Mouse (Mus musculus) lung, postnatal 36 days (tissue): ENCODE measurements around the gene Osbpl3.
A peak's percentile ranks its signal among the peaks of the same experiment; 100 is the strongest.

Experiments
- DNase-seq: peaks from one replicate; pipeline ENCODE4 v3.0.0; 2022; ENCODE audit warnings: mixed read lengths

Gene Osbpl3

GRCm38 (mm10) chr6:50455829-50456469 is at the start of gene Osbpl3:
Gene Osbpl3 (minus strand): TSS chr6:50456201.
- peak; percentile 90 for DNase-seq

GRCm38 (mm10) chr6:50505531-50505930 is 49.5 kb upstream of the Osbpl3 start:
- DNase-seq: no peak

- no peak for DNase-seq
These were observed 48.7 kb upstream of the Osbpl3 start for GRCm38 (mm10) chr6:50504711-50505110.

- no peak for DNase-seq
These were observed 47.8 kb upstream of the Osbpl3 start for GRCm38 (mm10) chr6:50503779-50504178.

- no peak for DNase-seq
These were observed 47.0 kb upstream of the Osbpl3 start for GRCm38 (mm10) chr6:50503031-50503430.

- peak; percentile 4 for DNase-seq
These were observed 42.3 kb upstream of the Osbpl3 start for GRCm38 (mm10) chr6:50498346-50498745.

GRCm38 (mm10) chr6:50490519-50490918 is 34.5 kb upstream of the Osbpl3 start:
- no peak for DNase-seq

- DNase-seq: no peak
These were observed 33.4 kb upstream of the Osbpl3 start for GRCm38 (mm10) chr6:50489380-50489779.

- no peak for DNase-seq
These were observed 30.3 kb upstream of the Osbpl3 start for GRCm38 (mm10) chr6:50486035-50486902.

GRCm38 (mm10) chr6:50483426-50483825 is 27.4 kb upstream of the Osbpl3 start:
- DNase-seq: no peak

GRCm38 (mm10) chr6:50481460-50481859 is 25.5 kb upstream of the Osbpl3 start:
- no peak for DNase-seq

- DNase-seq: peak; percentile 68
These were observed 10.4 kb upstream of the Osbpl3 start for GRCm38 (mm10) chr6:50466451-50466850.

GRCm38 (mm10) chr6:50464690-50465485 is 8.9 kb upstream of the Osbpl3 start:
- DNase-seq: no peak

- DNase-seq: no peak
These were observed 6.0 kb upstream of the Osbpl3 start for GRCm38 (mm10) chr6:50462026-50462425.

- no peak for DNase-seq
These were observed 5.6 kb upstream of the Osbpl3 start for GRCm38 (mm10) chr6:50461585-50461984.

- DNase-seq: no peak
These were observed 4.6 kb upstream of the Osbpl3 start for GRCm38 (mm10) chr6:50460646-50461045.

GRCm38 (mm10) chr6:50460246-50460645 is 4.2 kb upstream of the Osbpl3 start:
- DNase-seq: no peak

- DNase-seq: no peak
These were observed 3.3 kb upstream of the Osbpl3 start for GRCm38 (mm10) chr6:50459271-50459670.

GRCm38 (mm10) chr6:50457551-50458348 is 1.7 kb upstream of the Osbpl3 start:
- no peak for DNase-seq

- DNase-seq: no peak
These were observed 705 bp upstream of the Osbpl3 start for GRCm38 (mm10) chr6:50456706-50457105.

- peak; percentile 36 for DNase-seq
These were observed 736 bp downstream of the Osbpl3 start for GRCm38 (mm10) chr6:50455102-50455828.

- no peak for DNase-seq
These were observed 2.4 kb downstream of the Osbpl3 start for GRCm38 (mm10) chr6:50453651-50454050.
